Mouse (Mus musculus) WW6 (cell line): ENCODE data around the gene Tmf1.

Experiments used
- DNase-seq: peaks from one replicate; pipeline ENCODE4 v3.0.0-alpha.2; 2013; ENCODE audit warnings: low read depth, low spot score

Tmf1 gene

GRCm38 (mm10) chr6:97204252-97204869 is 25.4 kb upstream of the Tmf1 start:
- no peak for DNase-seq

DNA sequence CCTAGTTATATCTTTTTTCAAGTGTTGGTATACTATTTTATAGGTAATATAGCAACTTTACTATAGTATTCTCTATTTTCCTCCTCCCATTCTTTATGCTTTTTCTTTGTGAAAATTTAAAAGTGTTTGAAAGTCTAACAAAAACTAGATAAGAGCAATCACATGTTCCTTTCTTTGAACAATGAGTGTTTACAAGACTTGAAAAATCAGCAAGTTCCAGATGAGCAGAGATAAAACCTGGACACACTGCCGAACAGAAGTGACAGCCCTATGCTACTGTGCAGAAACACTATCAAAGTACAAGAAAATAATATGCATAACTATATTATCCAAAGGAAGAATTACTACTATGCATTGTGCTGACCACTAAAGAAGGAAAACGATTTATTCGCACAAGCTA is 23.6 kb upstream of the Tmf1 start:
- no peak for DNase-seq

DNA sequence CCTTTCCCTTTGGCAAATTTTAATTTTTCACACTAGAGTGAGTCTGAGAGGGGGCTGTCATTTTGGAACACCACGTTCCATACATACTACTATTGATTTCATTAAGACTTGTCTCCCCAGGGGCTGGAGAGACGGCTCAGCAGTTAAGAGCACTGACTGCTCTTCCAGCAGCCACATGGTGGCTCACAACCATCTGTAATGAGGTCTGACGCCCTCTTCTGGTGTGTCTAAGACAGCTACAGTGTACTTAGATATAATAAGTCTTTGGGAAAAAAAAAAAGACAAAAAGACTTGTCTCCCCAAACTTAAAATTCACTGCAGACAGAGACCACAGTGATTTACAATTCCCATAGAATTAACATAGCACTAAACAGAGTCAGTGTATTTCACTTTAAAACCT is 21.5 kb upstream of the Tmf1 start:
- no peak for DNase-seq

DNA sequence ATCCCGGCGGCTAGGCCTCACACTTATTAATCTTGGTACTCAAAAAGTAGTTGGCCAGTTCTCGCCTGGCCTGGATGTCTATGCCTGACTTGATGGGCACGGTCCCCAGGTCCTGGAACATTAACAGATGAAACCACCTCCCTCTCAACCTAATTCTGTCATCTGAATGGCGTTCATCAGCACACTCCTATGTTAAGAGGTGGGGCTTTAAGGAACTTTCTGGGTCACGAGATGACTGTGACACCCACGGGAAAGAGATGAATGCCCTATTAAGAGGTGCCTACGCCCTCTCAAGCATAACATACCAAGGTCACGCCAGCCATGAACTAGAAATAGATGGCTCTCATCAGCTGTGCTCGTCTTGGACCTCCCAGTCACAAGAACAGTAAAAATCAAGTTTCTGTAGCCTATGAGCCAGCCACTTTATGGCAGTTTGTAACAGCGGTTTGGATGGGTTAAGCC is 476 bp upstream of the Tmf1 start:
- DNase-seq, result peak; percentile 9

- no peak for DNase-seq
These were observed 3.2 kb downstream of the Tmf1 start for GRCm38 (mm10) chr6:97175716-97176115.

DNA sequence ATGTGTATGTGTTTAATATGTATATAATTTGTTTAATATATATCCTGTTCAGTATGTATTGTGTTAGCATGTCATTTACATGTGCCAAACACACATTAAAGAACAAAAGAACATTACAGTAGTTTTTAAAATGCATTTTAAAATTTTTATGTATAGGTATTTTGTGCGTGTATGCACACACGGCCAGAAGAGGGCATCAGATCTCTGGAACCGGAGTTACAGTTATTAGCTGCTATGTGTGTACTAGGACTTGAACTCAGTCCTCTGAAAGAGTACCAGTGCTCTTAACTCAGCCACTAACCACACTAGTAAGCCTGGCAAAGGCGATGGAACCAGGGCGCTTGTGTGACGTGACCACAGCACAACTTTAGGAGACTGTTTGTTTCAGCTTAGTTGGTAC is 28.8 kb downstream of the Tmf1 start:
- no peak for DNase-seq

DNA sequence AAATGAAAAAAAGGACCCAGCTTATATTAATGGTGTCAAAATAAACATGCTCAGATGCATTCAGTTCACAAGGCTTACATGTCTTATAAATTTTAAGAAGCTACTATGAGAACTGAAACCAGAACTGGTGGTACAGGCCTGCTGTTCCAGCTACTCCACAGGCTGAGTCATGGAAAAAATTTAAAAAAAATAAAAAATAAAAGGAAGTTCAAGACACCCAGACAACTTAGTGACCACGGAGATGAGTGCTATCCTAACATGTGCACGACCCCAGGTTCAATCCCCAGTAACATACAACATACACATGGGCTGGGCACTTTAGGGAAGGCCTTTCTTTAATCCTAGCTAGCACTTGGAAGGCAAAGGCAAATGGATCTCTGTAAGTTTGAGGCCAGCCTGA is 29.2 kb downstream of the Tmf1 start:
- DNase-seq, result no peak

DNA sequence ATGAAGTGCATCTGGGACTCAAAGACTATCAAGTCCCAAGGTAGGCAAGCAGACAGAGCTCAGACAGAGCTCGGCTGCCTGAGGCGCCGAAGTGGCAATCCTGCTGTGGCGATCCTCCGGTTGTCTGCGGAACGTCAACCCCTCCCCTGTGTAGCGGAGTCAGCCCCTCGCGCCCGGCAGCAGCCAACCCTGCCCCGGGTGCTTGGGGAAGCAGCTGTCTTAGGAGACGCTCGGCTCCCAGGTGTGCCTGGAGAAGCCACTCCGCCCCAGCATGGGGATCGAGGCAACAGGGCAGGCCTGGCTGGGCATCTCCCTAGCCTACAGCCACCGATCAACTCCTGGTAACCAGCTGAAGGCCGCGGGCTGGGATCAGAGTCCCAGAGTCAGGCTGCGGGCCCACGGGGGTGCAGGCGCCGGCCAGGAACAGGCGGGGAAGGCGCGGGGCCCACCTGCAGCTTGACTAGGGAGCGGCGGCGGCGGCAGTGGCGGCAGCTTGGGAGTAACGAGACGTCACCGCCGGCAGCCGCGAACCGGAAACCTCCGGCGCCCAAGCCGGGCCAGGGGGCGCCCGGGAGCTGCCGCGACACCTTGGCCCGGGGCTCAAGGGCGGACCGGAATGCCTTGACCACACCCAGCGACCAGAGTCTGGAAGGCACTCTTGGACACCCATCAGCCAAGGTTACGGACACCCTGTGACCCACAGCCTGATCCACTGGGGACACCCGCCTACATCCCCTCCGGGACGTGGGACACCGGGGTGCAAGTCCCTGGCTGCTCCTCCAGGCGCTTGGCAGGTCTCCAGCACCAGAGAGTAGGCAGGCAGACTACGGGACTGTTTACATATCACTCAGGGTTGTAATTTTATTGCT is 30.3 kb downstream of the Tmf1 start, which contains the start of gene Eogt:
Gene Eogt, minus strand, starts transcription at position 800 of the 869 bp plus-strand sequence.
- peak; percentile 64 for DNase-seq

DNA sequence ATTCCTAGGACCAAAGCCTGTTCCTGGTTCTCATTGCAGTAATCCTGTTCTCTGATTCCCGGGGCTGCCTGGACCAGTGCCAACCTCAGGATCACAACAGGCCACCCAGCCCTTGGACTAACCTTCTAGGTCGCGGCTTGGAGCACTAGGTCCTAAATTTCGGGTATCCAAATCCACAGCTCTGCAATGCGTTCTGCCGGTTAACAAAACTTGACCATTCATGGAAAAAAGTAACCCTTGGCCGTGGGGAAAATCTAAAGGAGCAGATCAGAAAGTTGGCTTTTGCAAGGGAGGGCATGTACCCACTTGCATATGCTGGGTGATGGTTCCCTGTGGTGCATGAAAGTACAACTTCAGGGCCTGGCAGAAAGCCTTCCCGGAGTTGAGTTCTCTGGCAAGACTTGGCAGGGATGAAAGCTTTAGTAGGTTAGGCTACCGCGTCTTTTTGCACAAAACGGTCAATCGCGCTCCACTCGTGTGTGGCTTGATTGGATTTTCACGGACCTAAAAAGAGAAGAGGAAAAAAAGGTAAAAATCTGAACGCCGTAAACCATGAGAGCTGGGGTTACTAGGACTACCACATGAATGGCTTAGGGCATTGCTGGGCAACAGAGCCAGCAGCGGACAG is 31.1 kb downstream of the Tmf1 start:
- no peak for DNase-seq

DNA sequence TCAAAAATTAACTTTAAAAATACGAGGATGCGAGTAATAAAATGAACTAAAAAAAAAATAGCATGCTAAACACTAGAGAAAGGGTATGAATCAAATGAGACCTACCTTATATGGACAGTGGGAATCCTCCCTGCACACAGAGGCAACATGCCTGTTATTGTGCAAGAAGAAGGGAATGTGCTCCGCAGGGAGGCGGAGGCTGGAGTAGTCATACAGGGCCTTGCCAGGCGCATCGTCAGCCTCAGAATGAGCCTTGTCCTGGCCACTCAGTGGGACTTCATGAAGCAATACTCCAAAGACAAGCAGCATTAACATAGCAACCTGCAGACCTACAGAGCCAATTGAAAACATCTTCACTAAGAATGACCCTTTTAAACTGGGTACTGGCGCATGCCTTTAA is 33.8 kb downstream of the Tmf1 start:
- DNase-seq, result no peak

DNA sequence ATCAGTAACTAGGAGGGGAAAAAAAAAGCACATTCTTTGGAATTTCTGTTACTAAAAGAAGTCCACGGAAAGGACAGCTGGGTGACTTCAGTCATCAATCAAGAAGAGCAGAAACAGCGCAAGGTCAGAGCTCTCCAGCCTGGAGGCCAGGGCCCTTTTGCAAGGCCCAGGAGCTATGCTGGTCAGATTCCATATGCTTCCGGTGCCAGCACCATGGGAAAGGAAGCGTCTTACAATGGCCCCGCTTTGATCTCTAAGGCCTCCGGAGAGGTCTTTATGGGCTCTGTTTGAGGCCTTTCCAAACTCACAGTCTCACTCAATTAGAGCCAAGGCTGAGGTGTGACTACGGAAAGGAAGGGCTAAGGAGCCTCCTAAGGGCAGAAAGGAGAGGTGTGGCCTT is 34.6 kb downstream of the Tmf1 start:
- DNase-seq, result no peak

- no peak for DNase-seq
These were observed 36.3 kb downstream of the Tmf1 start for GRCm38 (mm10) chr6:97142611-97143010.

- DNase-seq, result no peak
These were observed 37.1 kb downstream of the Tmf1 start for GRCm38 (mm10) chr6:97141811-97142210.

DNA sequence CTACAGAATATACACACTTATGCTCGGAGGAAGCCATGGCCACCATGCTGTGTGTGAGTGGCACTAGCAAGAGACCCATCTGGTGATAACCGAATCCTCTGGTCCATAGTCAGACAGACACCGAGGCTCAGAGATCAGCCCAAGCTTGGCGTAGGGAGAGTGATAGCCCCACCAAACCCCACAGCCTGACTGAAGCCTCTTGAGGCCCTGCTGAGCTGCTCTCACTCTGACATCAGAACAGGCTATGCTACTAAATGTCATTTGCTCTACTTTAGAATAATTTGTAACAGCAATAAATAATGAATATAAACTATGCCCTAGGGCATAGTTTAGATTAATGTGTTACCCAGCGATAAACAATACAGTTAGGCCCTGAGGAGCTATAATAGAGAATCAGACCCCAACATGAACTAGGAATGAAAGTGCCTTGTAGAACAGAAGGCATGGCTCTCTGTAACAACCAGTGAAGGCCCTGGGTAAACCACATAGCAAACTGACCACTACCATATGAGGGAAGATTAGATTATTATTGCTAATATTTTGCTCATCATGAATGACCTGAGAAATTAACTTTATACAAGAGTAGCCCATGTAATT is 46.1 kb downstream of the Tmf1 start:
- DNase-seq, result no peak

GRCm38 (mm10) chr6:97131808-97132207 is 47.1 kb downstream of the Tmf1 start:
- DNase-seq, result no peak

- DNase-seq, result no peak
These were observed 47.9 kb downstream of the Tmf1 start for GRCm38 (mm10) chr6:97130979-97131378.

GRCm38 (mm10) chr6:97124336-97125010 is 54.4 kb downstream of the Tmf1 start:
- no peak for DNase-seq

DNA sequence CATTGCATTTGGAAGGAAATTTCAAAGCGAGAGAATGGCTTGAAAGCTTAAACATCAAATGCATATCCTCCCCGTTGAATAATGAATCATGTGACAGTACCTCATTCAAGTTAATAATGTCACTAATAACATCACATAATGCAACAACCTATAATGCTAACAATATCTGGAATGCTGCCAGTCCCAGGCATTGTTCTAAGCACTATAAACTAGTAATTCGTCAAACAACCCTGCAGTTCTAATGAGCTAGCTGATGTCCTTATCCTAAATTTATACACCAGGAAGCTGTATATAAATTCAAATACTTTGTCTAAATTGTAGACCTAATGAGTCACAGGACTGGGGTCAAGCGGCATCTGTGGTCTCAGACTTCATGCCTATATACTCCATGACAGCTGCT is 58.0 kb downstream of the Tmf1 start:
- no peak for DNase-seq

DNA sequence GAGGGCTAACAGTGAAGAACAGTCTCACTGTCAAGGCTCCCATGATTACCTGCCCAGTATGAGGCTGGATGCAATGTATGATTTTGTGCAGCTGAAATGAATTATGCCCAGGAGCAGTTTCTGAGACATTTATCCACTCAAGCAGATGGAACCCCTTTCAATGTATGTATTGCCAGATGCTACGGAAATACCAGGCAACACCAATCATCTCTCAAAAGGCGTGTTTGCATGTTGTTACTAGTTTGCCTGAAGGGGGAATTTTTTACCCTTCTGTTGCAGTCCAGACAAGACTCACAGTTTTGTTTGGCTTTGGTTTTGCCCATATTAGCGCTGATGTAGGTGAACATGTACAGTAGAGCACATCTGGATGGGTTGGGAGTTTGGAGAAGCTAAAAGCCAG is 60.6 kb downstream of the Tmf1 start:
- no peak for DNase-seq

GRCm38 (mm10) chr6:97116896-97117295 is 62.0 kb downstream of the Tmf1 start:
- no peak for DNase-seq

DNA sequence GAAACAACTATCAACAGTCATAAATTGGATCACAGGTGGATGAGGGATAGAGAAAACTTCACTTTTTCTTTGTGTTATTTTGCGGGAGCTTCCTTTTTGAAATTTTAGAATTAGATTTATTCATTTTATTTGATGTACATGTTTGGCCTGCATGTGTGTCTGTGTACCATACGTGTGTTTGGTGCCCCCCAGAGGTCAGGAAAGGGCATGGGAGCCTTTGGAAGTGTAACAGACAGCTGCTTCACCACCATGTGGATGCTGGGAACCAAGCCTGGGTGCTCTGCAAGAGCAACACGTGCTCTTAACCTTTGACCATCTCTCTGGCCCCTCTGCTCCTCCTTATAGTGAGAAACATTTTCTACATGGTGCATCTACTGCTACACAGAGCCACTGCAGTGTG is 64.1 kb downstream of the Tmf1 start:
- DNase-seq, result no peak

DNA sequence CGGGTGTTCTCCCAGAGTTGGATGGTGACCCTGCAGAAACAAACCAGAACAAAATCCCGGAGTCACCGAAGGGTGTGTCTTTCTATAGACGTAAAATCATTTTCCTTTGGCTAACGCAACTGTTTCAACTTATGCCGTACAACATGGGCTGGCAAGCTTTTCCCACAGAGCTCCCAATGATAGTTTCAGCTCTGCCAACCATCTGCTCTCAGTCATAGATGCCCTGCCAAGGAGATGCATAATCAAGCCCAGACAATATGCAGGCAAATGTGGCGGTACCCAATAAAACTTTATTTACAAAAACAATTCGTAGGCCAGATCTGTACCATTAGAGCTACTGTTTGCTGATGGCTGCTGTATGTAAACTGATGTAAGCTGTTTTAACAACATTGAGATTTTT is 66.7 kb downstream of the Tmf1 start:
- no peak for DNase-seq
